9 mouse cellular contexts compared by ENCODE assay signal in the genomic region with DNA sequence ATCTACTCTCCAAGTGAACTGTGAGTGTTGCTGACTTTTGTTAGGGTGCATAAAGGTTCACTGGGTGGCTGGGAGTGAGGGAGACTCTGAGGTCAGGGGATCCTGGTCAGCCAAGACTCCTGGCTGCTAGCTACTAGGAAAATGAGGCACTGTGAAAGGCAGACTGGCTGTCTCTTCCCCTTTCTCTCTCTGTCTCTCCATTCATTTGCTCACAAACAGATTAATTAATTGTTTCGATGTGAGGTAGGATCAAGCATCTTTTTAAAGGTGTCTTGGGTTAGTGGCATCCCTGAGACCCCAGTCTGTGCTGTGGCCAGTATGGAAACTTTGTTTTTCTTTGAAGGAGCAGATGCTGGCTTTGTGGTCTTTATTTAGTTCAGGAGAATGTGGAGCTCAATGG. TPM values are rescaled to one million over a fixed set of nuclear protein-coding genes. Genes with fewer than 3 reads are reported as not detected.
DNase-seq lines count a peak whose midpoint lies in the region; ATAC-seq and TF ChIP-seq lines count a peak whose summit lies in the region.
"Had no signal": no experiment of that assay in that cellular context is flagged by ENCODE, and none has a peak within 500 bp of the region (broad histone marks: within the 10 kb centered on the region; RNA-seq: fewer than 3 reads in every experiment).

No protein-coding gene starts in this region.

- TF ChIP-seq POLR2A in testis, adult 2 months (IDR thresholded peaks at IDR 0.05; ENCODE audit: control insufficient read depth, low read depth, low read length): no peak

- intact Hi-C loops in gastrocnemius, adult 2 months (cut with DNase I): loop anchor here (1.0 to 5.0 kb wide), 4 partner anchors 62 to 384 kb away; no protein-coding TSS in a partner anchor
- intact Hi-C loops in left cerebral cortex, postnatal 14 days (cut with DNase I): loop anchor here (2.0 to 10.0 kb wide), 4 partner anchors 142 to 384 kb away; no protein-coding TSS in a partner anchor

- peak overlapping the region; percentile 83 for H3K27ac ChIP-seq in gastrocnemius, adult 2 months
- peak overlapping the region; percentile 61 for H3K27ac ChIP-seq in testis, adult 2 months (ENCODE audit: control insufficient read depth, insufficient read depth, low read depth, low read length)
- 0 out of 2 replicates have a peak overlapping the region, but pooled peaks have one; percentile 1 for H3K27ac ChIP-seq in liver, embryonic 13.5 days

- H3K4me3 ChIP-seq in gastrocnemius, adult 2 months: peak overlapping the region; percentile 77
- H3K4me3 ChIP-seq in testis, adult 2 months (ENCODE audit: control insufficient read depth, low read depth, low read length): peak overlapping the region; percentile 40; the same call in 1 of the 2 replicates
- H3K4me3 ChIP-seq in liver, embryonic 13.5 days (replicated peaks): peak overlapping the region; percentile 35

- no peaks in the 10 kb centered on the region for H3K27me3 ChIP-seq in testis, adult 2 months (ENCODE audit: control insufficient read depth, insufficient read depth, low read length)
- H3K27me3 ChIP-seq in liver, embryonic 13.5 days: peaks cover 71% of the 10 kb centered on the region

- H3K4me1 ChIP-seq in testis, adult 2 months (ENCODE audit: control insufficient read depth, insufficient read depth, low read length): peaks cover 8% of the 10 kb centered on the region
- H3K4me1 ChIP-seq in liver, embryonic 13.5 days (replicated peaks): peaks cover 11% of the 10 kb centered on the region; the same call in 1 of the 2 replicates

- H3K4me2 ChIP-seq in liver, embryonic 13.5 days: 0 out of 2 replicates have a peak overlapping the region, but pooled peaks have one; percentile 1

- no peaks in the 10 kb centered on the region for H3K9me3 ChIP-seq in liver, embryonic 13.5 days (replicated peaks)

- H3K9ac ChIP-seq in liver, embryonic 13.5 days: peak overlapping the region; percentile 33; the same call in 1 of the 2 replicates

- no peak for ATAC-seq in liver, embryonic 13.5 days (ENCODE audit: low read depth)

- no peak for DNase-seq in gastrocnemius, adult 2 months
- no peak for DNase-seq in gastrocnemius, adult 8-10 months (ENCODE audit: low spot score in 2 of 2)
- no peak for DNase-seq in testis, postnatal 10 days (ENCODE audit: low spot score)
- no peak for DNase-seq in liver, embryonic 13.5 days
- DNase-seq in embryo, embryonic 11 days: no peak
- no peak for DNase-seq in cerebellum, adult 11-12 months
- DNase-seq in left cerebral cortex, postnatal 14 days (ENCODE audit: low spot score in 2 of 2): no peak

- no peaks in the 10 kb centered on the region for H3K36me3 ChIP-seq in testis, adult 2 months (ENCODE audit: control insufficient read depth, insufficient read depth, low read length)
- H3K36me3 ChIP-seq in liver, embryonic 13.5 days: no peaks in the 10 kb centered on the region

- no peak for TF ChIP-seq CTCF in gastrocnemius, adult 2 months (IDR thresholded peaks at IDR 0.05)
- no peak for TF ChIP-seq CTCF in testis, adult 2 months (IDR thresholded peaks at IDR 0.05; ENCODE audit: control insufficient read depth, insufficient read depth, insufficient replicate concordance, low read depth, low read length)

- WGBS in liver, embryonic 13.5 days (ENCODE audit: insufficient replicate concordance): 32% methylated on average over 1 of the region's 1 CpGs

RNA-seq across cellular contexts. Expression of a gene that starts 1.0 kb away (rescaled TPM):
- total RNA-seq in gastrocnemius, adult 2 months (2021): 10 to 100 TPM; 10.7 to 17.2 TPM
- total RNA-seq in gastrocnemius, adult 8-10 months (2022): 10 to 100 TPM in 2 of 4 experiments, 1 to 10 TPM in 2; 7.3 to 13.2 (median 10.2) TPM
- 9.5 and 13.1 TPM in 2 replicates for polyA plus RNA-seq in testis, adult 2 months (2012; rRNA removed)
- 2.8 and 3.5 TPM in 2 replicates for polyA plus RNA-seq in liver, embryonic 13.5 days (2015; fragmentation: Nextera tagmentation; extraction: Ambion mirVana)
- total RNA-seq in left cerebral cortex, postnatal 14 days (2021): 10 to 100 TPM in 1 of 2 experiments, 1 to 10 TPM in 1; 7.2 to 10.5 TPM

RNA-seq across cellular contexts. Expression of a gene that starts 51.6 kb away (rescaled TPM):
- not detected for total RNA-seq in gastrocnemius, adult 2 months (2021)
- not detected for total RNA-seq in gastrocnemius, adult 8-10 months (2022)
- 16.8 and 19.1 TPM in 2 replicates for polyA plus RNA-seq in testis, adult 2 months (2012; rRNA removed)
- polyA plus RNA-seq in liver, embryonic 13.5 days (2015; fragmentation: Nextera tagmentation; extraction: Ambion mirVana): 0.19 TPM in 1 of 2 replicates, not detected in the other
- total RNA-seq in left cerebral cortex, postnatal 14 days (2021): under 1 TPM; 0.70 to 0.86 TPM
- polyA plus RNA-seq: large intestine, adult 2 months had no signal

Comparison
In these comparisons a context has a peak if more than half of its experiments do, and no peak if none do; other contexts are left out.
1. H3K27ac ChIP-seq: peak in every context shown above with its lines; median percentile 83 in gastrocnemius, adult 2 months; 61 in testis, adult 2 months; 1 in liver, embryonic 13.5 days.